Mouse (Mus musculus) cerebellum, adult 2 months (tissue): ENCODE results near the gene Gas1. TPM values are rescaled to one million over a fixed set of nuclear protein-coding genes. Genes with fewer than 3 reads are reported as not detected.

Experiments used
- DNase-seq, 2 experiments: peaks; one replicate each; pipeline ENCODE4 v3.0.0; 2021
- H3K27ac ChIP-seq: fragments of 200-500 bp; 2 replicates; pipeline ENCODE4 v1.5.1; 2012; ENCODE audit warnings: low read length, control low read depth, inconsistent platforms; ENCODE audit not compliant: insufficient read depth
- H3K27me3 ChIP-seq: fragments of 200-500 bp; 2 replicates; pipeline ENCODE4 v1.6.1; 2012; ENCODE audit warnings: inconsistent platforms, mild to moderate bottlenecking, low read length, moderate library complexity; ENCODE audit not compliant: control insufficient read depth, insufficient read depth
- H3K4me1 ChIP-seq: fragments of 200-500 bp; 2 replicates; pipeline ENCODE4 v1.6.1; 2011; ENCODE audit warnings: low read length; ENCODE audit not compliant: control insufficient read depth, insufficient read depth
- H3K4me3 ChIP-seq: fragments of 200-500 bp; replicated peaks from 2 replicates; pipeline ENCODE3; 2011; ENCODE audit warnings: mild to moderate bottlenecking, low read depth, low read length, control low read depth; ENCODE audit not compliant: insufficient read depth
- CTCF ChIP-seq: fragments of 200-500 bp; IDR thresholded peaks from 2 replicates; pipeline ENCODE4 v1.5.1; 2011; ENCODE audit warnings: low read depth, mild to moderate bottlenecking, control low read depth, low read length, moderate library complexity, borderline replicate concordance; ENCODE audit not compliant: insufficient read depth
- POLR2A ChIP-seq: fragments of 200-500 bp; IDR thresholded peaks from 2 replicates; pipeline ENCODE4 v1.6.1; 2011; ENCODE audit warnings: low read length, control low read depth, borderline replicate concordance; ENCODE audit not compliant: insufficient read depth
- WGBS: fragments of 180-500 bp; shearing (Covaris S2); methylation state at CpG from one replicate; pipeline ENCODE4 v1.1.7; 2018; 5-methylcytosine and 5-hydroxymethylcytosine counted together
- polyA plus RNA-seq: library from polyadenylated mRNA; depleted of rRNA; stranded (reverse); fragments of >200 nt; gene quantifications from 2 replicates; pipeline ENCODE4 v1.2.3, GENCODE M21; 2012

Gene Gas1
- polyA plus RNA-seq, 1 experiment = 13.1 TPM

- TF ChIP-seq CTCF = no peak
- TF ChIP-seq POLR2A = no peak
- Histone ChIP-seq H3K4me1 (no peaks in the 10 kb centered on the region), H3K27ac (no peak overlapping the region), H3K27me3 (no peaks in the 10 kb centered on the region; the same call in 1 of the 2 replicates), H3K4me3 (no peak overlapping the region)
- 38% methylated on average over 3 of the region's 3 CpGs for WGBS
- no peak for DNase-seq
These were observed 52.1 kb downstream of the Gas1 start for GRCm38 (mm10) chr13:60125020-60125419.

DNA sequence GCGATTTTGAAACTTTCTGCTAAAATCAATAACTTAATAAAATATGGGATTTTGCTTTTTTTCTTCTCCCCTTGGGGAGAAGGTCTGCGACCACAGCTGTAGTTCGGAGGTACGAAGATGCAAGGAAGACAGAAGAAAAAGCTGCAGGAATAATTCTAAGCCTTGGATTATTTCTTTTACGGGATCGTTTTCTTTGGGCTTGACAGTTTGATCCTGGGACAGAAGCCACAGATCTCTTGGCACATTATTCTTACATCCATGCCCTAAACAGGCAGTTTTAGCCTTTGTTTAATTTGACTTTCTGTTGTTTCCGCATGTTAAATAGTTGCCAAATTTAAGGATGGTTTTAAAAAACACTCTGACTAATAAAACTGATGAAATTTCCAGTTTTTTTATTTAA is 52.7 kb downstream of the Gas1 start:
- 67% methylated on average over 7 of the region's 7 CpGs for WGBS
- TF ChIP-seq CTCF (no peak), POLR2A (no peak)

More for the DNA sequence above, 52.7 kb downstream of the Gas1 start:
- Histone ChIP-seq H3K27ac (no peak overlapping the region), H3K4me3 (no peak overlapping the region), H3K4me1 (no peaks in the 10 kb centered on the region), H3K27me3 (no peaks in the 10 kb centered on the region; the same call in 1 of the 2 replicates)
- DNase-seq = no peak
